Mouse (Mus musculus) liver, embryonic 14.5 days (tissue): ENCODE measurements at regions not wholly inside any gene's neighbourhood (a gene's known extent, or its start where the extent isn't known, plus 50 kb on each side); places are given as distances from the start of the nearest gene placed in this dataset.

Experiments
- CTCF ChIP-seq: IDR thresholded peaks from 2 replicates; pipeline ENCODE4 v1.5.1; 2016; ENCODE audit warnings: antibody characterized with exemption, low read depth, control low read depth
- EP300 ChIP-seq: IDR thresholded peaks from 2 replicates; pipeline ENCODE4 v1.6.1; 2016; ENCODE audit warnings: antibody characterized with exemption, low read depth

DNA sequence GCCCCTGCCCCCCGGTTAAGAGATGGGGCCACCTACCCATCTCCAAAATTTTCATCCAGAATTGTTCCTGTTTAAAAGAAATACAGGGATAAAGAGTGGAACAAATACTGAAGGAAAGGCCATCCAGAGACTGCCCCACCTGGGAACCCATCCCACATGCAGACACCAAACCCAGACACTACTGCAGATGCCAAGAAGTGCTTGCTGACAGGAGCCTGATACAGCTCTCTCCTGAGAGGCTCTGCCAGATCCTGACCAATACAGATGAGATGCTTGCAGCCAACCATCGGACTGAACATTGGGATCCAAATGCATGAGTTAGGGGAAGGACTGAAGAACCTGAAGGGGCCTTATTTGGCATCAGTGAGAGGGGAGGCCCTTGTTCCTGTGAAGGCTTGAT, 363.2 kb upstream of the Trib2 start:
- TF ChIP-seq EP300 (no peak), CTCF (no peak)
